Mouse (Mus musculus) limb, embryonic 14.5 days (tissue): ENCODE data around the gene Skap1. TPM values are rescaled to one million over a fixed set of nuclear protein-coding genes. Genes with fewer than 3 reads are reported as not detected.

Experiments used
- ATAC-seq: fragments of 200-750 bp; cut with Nextera tagmentation; 2 replicates; pipeline ENCODE4 v1.8.0; 2017; ENCODE audit warnings: low read depth, moderate number of reproducible peaks, moderate TSS enrichment; ENCODE audit not compliant: low FRiP score
- DNase-seq: peaks from one replicate; pipeline ENCODE4 v3.0.0-alpha.2; 2015; ENCODE audit warnings: low spot score
- H3K27ac ChIP-seq: fragments of 300-500 bp; sonication (generic); replicated peaks from 2 replicates; pipeline ENCODE4 v1.5.1; 2014; ENCODE audit warnings: low read depth, mild to moderate bottlenecking, low read length, moderate library complexity, mixed read lengths
- H3K27me3 ChIP-seq: fragments of 300-500 bp; sonication (generic); 2 replicates; pipeline ENCODE4 v1.6.1; 2014; ENCODE audit warnings: low read length, mixed read lengths; ENCODE audit not compliant: control insufficient read depth, insufficient read depth
- H3K36me3 ChIP-seq: fragments of 300-500 bp; sonication (generic); 2 replicates; pipeline ENCODE4 v1.6.1; 2014; ENCODE audit warnings: mild to moderate bottlenecking, low read length, moderate library complexity, mixed read lengths; ENCODE audit not compliant: control insufficient read depth, insufficient read depth
- H3K4me1 ChIP-seq: fragments of 300-500 bp; sonication (generic); 2 replicates; pipeline ENCODE4 v1.6.1; 2014; ENCODE audit warnings: antibody characterized with exemption, low read length, mixed read lengths; ENCODE audit not compliant: control insufficient read depth, insufficient read depth
- H3K4me2 ChIP-seq: fragments of 300-500 bp; sonication (generic); replicated peaks from 2 replicates; pipeline ENCODE4 v1.6.1; 2014; ENCODE audit warnings: low read depth, mild to moderate bottlenecking, low read length, moderate library complexity; ENCODE audit not compliant: severe bottlenecking
- H3K4me3 ChIP-seq: fragments of 300-500 bp; sonication (generic); replicated peaks from 2 replicates; pipeline ENCODE4 v1.5.1; 2014; ENCODE audit warnings: low read length
- H3K9ac ChIP-seq: fragments of 300-500 bp; sonication (generic); 2 replicates; pipeline ENCODE4 v1.6.1; 2014; ENCODE audit warnings: mild to moderate bottlenecking, low read depth, low read length, moderate library complexity; ENCODE audit not compliant: severe bottlenecking
- H3K9me3 ChIP-seq: fragments of 300-500 bp; sonication (generic); 2 replicates; pipeline ENCODE4 v1.6.1; 2016; ENCODE audit warnings: low read length; ENCODE audit not compliant: control insufficient read depth
- POLR2A ChIP-seq: fragments of 200-500 bp; IDR thresholded peaks from 2 replicates; pipeline ENCODE4 v1.8.0; 2012; ENCODE audit warnings: inconsistent platforms, mild to moderate bottlenecking, moderate library complexity, borderline replicate concordance; ENCODE audit not compliant: insufficient read depth, insufficient read length; ENCODE audit errors: extremely low read depth
- WGBS: fragments of 180-500 bp; shearing (Covaris S2); extraction: QIAGEN DNeasy Blood & Tissue Kit; methylation state at CpG from one replicate; pipeline ENCODE4 v1.1.7; 2014; 5-methylcytosine and 5-hydroxymethylcytosine counted together
- polyA plus RNA-seq, 2 experiments: library from polyadenylated mRNA; depleted of rRNA in 1 of 2; stranded (reverse) in 1 of 2; unstranded in 1 of 2; fragments of >200 nt; fragmentation: Nextera tagmentation in 1 of 2; extraction: Ambion mirVana in 1 of 2; gene quantifications; 2 replicates each; pipeline versions ENCODE4 v1.2.1 to v1.2.3; 2012 to 2014

Skap1 gene
- polyA plus RNA-seq, 2 experiments = 0.67 to 2.1 TPM

GRCm38 (mm10) chr11:96619576-96619975 lies 155.2 kb downstream of the Skap1 start:
- H3K27ac ChIP-seq = no peak overlapping the region
- peaks cover 32% of the 10 kb centered on the region for H3K27me3 ChIP-seq
- no peak for DNase-seq
- no peak overlapping the region for H3K9ac ChIP-seq
- TF ChIP-seq POLR2A = no peak
- no peak for ATAC-seq
- no peak overlapping the region for H3K4me2 ChIP-seq
- 24% methylated on average over 5 of the region's 5 CpGs for WGBS
- H3K4me1 ChIP-seq = no peaks in the 10 kb centered on the region
- no peak overlapping the region for H3K4me3 ChIP-seq
- H3K36me3 ChIP-seq = no peaks in the 10 kb centered on the region
- H3K9me3 ChIP-seq = no peaks in the 10 kb centered on the region

- Histone ChIP-seq H3K4me2 (no peak overlapping the region), H3K36me3 (no peaks in the 10 kb centered on the region), H3K9ac (no peak overlapping the region), H3K9me3 (no peaks in the 10 kb centered on the region), H3K4me1 (no peaks in the 10 kb centered on the region), H3K4me3 (no peak overlapping the region), H3K27ac (no peak overlapping the region), H3K27me3 (peaks cover 32% of the 10 kb centered on the region)
- no peak for TF ChIP-seq POLR2A
- DNase-seq = no peak
- WGBS = 38% methylated on average over 7 of the region's 7 CpGs
- no peak for ATAC-seq
These were observed 155.6 kb downstream of the Skap1 start for GRCm38 (mm10) chr11:96620006-96620405.

GRCm38 (mm10) chr11:96620660-96621059 lies 156.3 kb downstream of the Skap1 start:
- Histone ChIP-seq H3K4me3 (no peak overlapping the region), H3K27ac (no peak overlapping the region), H3K27me3 (peaks cover 32% of the 10 kb centered on the region), H3K9me3 (no peaks in the 10 kb centered on the region), H3K4me1 (no peaks in the 10 kb centered on the region), H3K36me3 (no peaks in the 10 kb centered on the region), H3K9ac (no peak overlapping the region), H3K4me2 (no peak overlapping the region)
- TF ChIP-seq POLR2A = no peak
- WGBS = 37% methylated on average over 11 of the region's 11 CpGs
- DNase-seq (no peak), ATAC-seq (no peak)

- DNase-seq (peak; percentile 82), ATAC-seq (no peak)
- WGBS = 5% methylated on average over 4 of the region's 4 CpGs
These were observed 156.8 kb downstream of the Skap1 start for GRCm38 (mm10) chr11:96621167-96621566.

GRCm38 (mm10) chr11:96622782-96623181 lies 158.4 kb downstream of the Skap1 start:
- H3K4me3 ChIP-seq = no peak overlapping the region
- ATAC-seq (no peak), DNase-seq (peak; percentile 27)
- no peak overlapping the region for H3K27ac ChIP-seq
- no peak for TF ChIP-seq POLR2A
- no peaks in the 10 kb centered on the region for H3K36me3 ChIP-seq
- H3K4me1 ChIP-seq = no peaks in the 10 kb centered on the region
- no peak overlapping the region for H3K9ac ChIP-seq
- no peak overlapping the region for H3K4me2 ChIP-seq
- H3K9me3 ChIP-seq = no peaks in the 10 kb centered on the region
- H3K27me3 ChIP-seq = peaks cover 44% of the 10 kb centered on the region
- WGBS = 9% methylated on average over 9 of the region's 9 CpGs

More at GRCm38 (mm10) chr11:96621167-96621566, 156.8 kb downstream of the Skap1 start:
- Histone ChIP-seq H3K36me3 (no peaks in the 10 kb centered on the region), H3K4me3 (no peak overlapping the region), H3K4me2 (no peak overlapping the region), H3K9ac (no peak overlapping the region), H3K27ac (no peak overlapping the region), H3K4me1 (no peaks in the 10 kb centered on the region), H3K9me3 (no peaks in the 10 kb centered on the region), H3K27me3 (peaks cover 35% of the 10 kb centered on the region)
- TF ChIP-seq POLR2A = no peak

- 45% methylated on average over 4 of the region's 4 CpGs for WGBS
- Histone ChIP-seq H3K36me3 (no peaks in the 10 kb centered on the region), H3K4me3 (no peak overlapping the region), H3K4me2 (no peak overlapping the region), H3K9ac (no peak overlapping the region), H3K27me3 (peaks cover 41% of the 10 kb centered on the region), H3K4me1 (no peaks in the 10 kb centered on the region), H3K9me3 (no peaks in the 10 kb centered on the region), H3K27ac (no peak overlapping the region)
- DNase-seq = no peak
- TF ChIP-seq POLR2A = no peak
- no peak for ATAC-seq
These were observed 160.0 kb downstream of the Skap1 start for GRCm38 (mm10) chr11:96624436-96624835.
